Mouse (Mus musculus) forebrain, postnatal 0 days (tissue): ENCODE data around the gene Vps13d. TPM values are rescaled to one million over a fixed set of nuclear protein-coding genes. Genes with fewer than 3 reads are reported as not detected.

Source experiments
- ATAC-seq: fragments of 200-750 bp; cut with Nextera tagmentation; 2 replicates; pipeline ENCODE4 v1.8.0; 2017; ENCODE audit warnings: mild to moderate bottlenecking, moderate library complexity
- DNase-seq: peaks from one replicate; pipeline ENCODE4 v3.0.0-alpha.2; 2015
- H3K27ac ChIP-seq: fragments of 300-500 bp; sonication (generic); 2 replicates; pipeline ENCODE4 v1.5.1; 2014; ENCODE audit warnings: low read depth, mild to moderate bottlenecking, antibody characterized with exemption, low read length, moderate library complexity, mixed read lengths
- H3K27me3 ChIP-seq: fragments of 300-500 bp; sonication (generic); 2 replicates; pipeline ENCODE4 v1.6.1; 2014; ENCODE audit warnings: mild to moderate bottlenecking, low read length, mixed read lengths; ENCODE audit not compliant: insufficient read depth
- H3K36me3 ChIP-seq: fragments of 300-500 bp; sonication (generic); 2 replicates; pipeline ENCODE4 v1.6.1; 2014; ENCODE audit warnings: mild to moderate bottlenecking, moderate library complexity; ENCODE audit not compliant: insufficient read depth
- H3K4me1 ChIP-seq: fragments of 300-500 bp; sonication (generic); 2 replicates; pipeline ENCODE4 v1.6.1; 2014; ENCODE audit warnings: antibody characterized with exemption; ENCODE audit not compliant: insufficient read depth
- H3K4me2 ChIP-seq: fragments of 300-500 bp; sonication (generic); 2 replicates; pipeline ENCODE4 v1.6.1; 2014; ENCODE audit warnings: low read depth, mild to moderate bottlenecking, moderate library complexity
- H3K4me3 ChIP-seq: fragments of 300-500 bp; sonication (generic); 2 replicates; pipeline ENCODE4 v1.5.1; 2014; ENCODE audit warnings: low read depth, low read length, mixed read lengths
- H3K9ac ChIP-seq: fragments of 300-500 bp; sonication (generic); 2 replicates; pipeline ENCODE4 v1.6.1; 2014; ENCODE audit warnings: mild to moderate bottlenecking
- H3K9me3 ChIP-seq: fragments of 300-500 bp; sonication (generic); 2 replicates; pipeline ENCODE4 v1.6.1; 2016; ENCODE audit warnings: low read length
- CTCF ChIP-seq: sonication (generic); IDR thresholded peaks from 2 replicates; pipeline ENCODE4 v1.5.1; 2016; ENCODE audit warnings: antibody characterized with exemption, control low read depth, low read depth
- WGBS: fragments of 180-500 bp; shearing (Covaris S2); extraction: QIAGEN DNeasy Blood & Tissue Kit; methylation state at CpG from one replicate; pipeline ENCODE4 v1.1.7; 2014; 5-methylcytosine and 5-hydroxymethylcytosine counted together
- polyA plus RNA-seq: library from polyadenylated mRNA; unstranded; fragments of >200 nt; fragmentation: Nextera tagmentation; extraction: Ambion mirVana; gene quantifications from 2 replicates; pipeline ENCODE4 v1.2.1, GENCODE M21; 2015
- total RNA-seq: library from RNA; depleted of rRNA; stranded (reverse); fragments of >200 nt; gene quantifications from 2 replicates; pipeline ENCODE4 v1.2.3, GENCODE M21; 2014

Vps13d gene
- total and polyA plus RNA-seq, 2 experiments from 2014 or later: 6.4 to 30.8 TPM

GRCm38 (mm10) chr4:145231732-145232131 is 36.9 kb upstream of the Vps13d start:
- no peak overlapping the region for H3K27ac ChIP-seq
- H3K9ac ChIP-seq: no peak overlapping the region
- H3K27me3 ChIP-seq: no peaks in the 10 kb centered on the region
- H3K36me3 ChIP-seq: no peaks in the 10 kb centered on the region
- H3K4me1 ChIP-seq: no peaks in the 10 kb centered on the region
- no peaks in the 10 kb centered on the region for H3K9me3 ChIP-seq
- TF ChIP-seq CTCF: no peak
- no peak overlapping the region for H3K4me3 ChIP-seq
- no peak overlapping the region for H3K4me2 ChIP-seq
- ATAC-seq (no peak), DNase-seq (no peak)
- 91% methylated on average over 5 of the region's 5 CpGs for WGBS

DNA sequence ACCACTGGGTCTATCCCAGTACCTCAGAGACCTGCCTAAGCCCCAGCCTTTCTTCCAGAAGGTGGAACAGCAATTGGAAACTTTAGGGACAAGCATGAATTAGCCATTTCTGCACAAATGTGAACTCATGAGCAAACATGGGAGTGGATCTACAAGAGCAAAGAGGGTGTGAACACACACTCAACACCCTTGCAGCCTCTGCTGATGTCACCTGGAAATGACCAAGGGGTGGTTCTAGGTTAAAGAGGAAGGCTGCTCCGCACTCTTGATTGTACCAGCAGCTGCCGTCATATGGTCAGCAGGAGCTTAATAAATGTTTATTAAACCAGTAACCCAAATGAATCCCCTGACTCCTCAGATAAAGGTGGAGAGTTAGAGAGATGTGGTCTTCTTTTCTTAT is 35.8 kb upstream of the Vps13d start:
- DNase-seq (no peak), ATAC-seq (no peak)
- WGBS: 97% methylated on average over 2 of the region's 2 CpGs

GRCm38 (mm10) chr4:145229524-145230163 is 34.8 kb upstream of the Vps13d start:
- H3K4me1 ChIP-seq: no peaks in the 10 kb centered on the region
- no peaks in the 10 kb centered on the region for H3K36me3 ChIP-seq
- 90% methylated on average over 5 of the region's 5 CpGs for WGBS
- no peak for TF ChIP-seq CTCF
- no peaks in the 10 kb centered on the region for H3K27me3 ChIP-seq
- H3K27ac ChIP-seq: no peak overlapping the region
- DNase-seq: no peak
- ATAC-seq: no peak
- no peak overlapping the region for H3K4me3 ChIP-seq
- no peak overlapping the region for H3K9ac ChIP-seq
- H3K4me2 ChIP-seq: no peak overlapping the region
- H3K9me3 ChIP-seq: no peaks in the 10 kb centered on the region

More for the DNA sequence above, 35.8 kb upstream of the Vps13d start:
- Histone ChIP-seq H3K36me3 (no peaks in the 10 kb centered on the region), H3K27ac (no peak overlapping the region), H3K27me3 (no peaks in the 10 kb centered on the region), H3K9me3 (no peaks in the 10 kb centered on the region), H3K4me3 (no peak overlapping the region), H3K4me1 (no peaks in the 10 kb centered on the region), H3K9ac (no peak overlapping the region), H3K4me2 (no peak overlapping the region)
- no peak for TF ChIP-seq CTCF

DNA sequence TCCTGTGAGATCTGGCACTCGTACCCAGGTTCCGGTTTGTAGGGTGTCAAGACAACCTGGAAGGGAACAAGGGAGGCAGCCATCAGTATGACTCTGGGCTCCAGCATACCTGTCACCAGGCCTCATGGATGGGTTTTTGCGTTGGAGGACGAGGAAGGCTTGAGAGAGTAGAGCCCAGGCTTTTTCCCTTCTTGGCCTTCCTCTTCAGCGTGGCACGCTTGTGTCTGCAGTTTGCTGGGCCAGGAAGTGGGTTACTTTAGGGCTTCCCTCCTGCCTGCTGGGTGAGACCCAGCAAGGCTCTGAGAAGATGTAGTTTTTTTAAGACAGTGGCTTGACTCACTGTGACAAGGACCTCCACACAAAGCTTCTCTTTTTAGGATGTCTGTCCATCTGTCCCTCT is 34.2 kb upstream of the Vps13d start:
- no peak overlapping the region for H3K9ac ChIP-seq
- no peak overlapping the region for H3K27ac ChIP-seq
- no peak for ATAC-seq
- no peak for DNase-seq
- 92% methylated on average over 6 of the region's 6 CpGs for WGBS
- no peaks in the 10 kb centered on the region for H3K36me3 ChIP-seq
- TF ChIP-seq CTCF: no peak
- no peaks in the 10 kb centered on the region for H3K9me3 ChIP-seq
- H3K4me1 ChIP-seq: no peaks in the 10 kb centered on the region
- H3K4me3 ChIP-seq: no peak overlapping the region
- H3K4me2 ChIP-seq: no peak overlapping the region
- no peaks in the 10 kb centered on the region for H3K27me3 ChIP-seq

- WGBS: 95% methylated on average over 4 of the region's 4 CpGs
- Histone ChIP-seq H3K4me1 (no peaks in the 10 kb centered on the region), H3K9ac (no peak overlapping the region), H3K27ac (no peak overlapping the region), H3K4me3 (no peak overlapping the region), H3K9me3 (no peaks in the 10 kb centered on the region), H3K27me3 (no peaks in the 10 kb centered on the region), H3K4me2 (no peak overlapping the region), H3K36me3 (no peaks in the 10 kb centered on the region)
- ATAC-seq (no peak), DNase-seq (no peak)
- no peak for TF ChIP-seq CTCF
These were observed 29.8 kb upstream of the Vps13d start for GRCm38 (mm10) chr4:145224613-145225012.

DNA sequence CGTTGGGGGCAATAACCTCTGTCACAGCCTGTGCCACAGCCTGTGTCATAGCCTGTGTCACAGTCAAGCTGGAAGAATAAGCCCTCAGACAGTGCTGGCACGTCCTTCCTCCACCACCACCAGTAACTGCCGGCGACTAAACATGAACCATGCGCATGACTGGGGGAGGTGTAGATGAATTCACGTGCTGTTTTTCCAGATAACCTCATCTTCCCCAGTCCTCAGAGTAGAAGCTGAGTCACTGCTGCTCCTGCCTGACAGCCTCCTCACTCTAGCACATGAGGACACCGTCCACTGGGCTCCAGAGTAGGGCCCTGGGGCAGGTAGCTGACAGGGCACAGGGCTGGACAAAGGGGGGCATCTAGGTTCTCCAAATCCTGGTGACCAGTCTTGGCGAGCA is 27.3 kb upstream of the Vps13d start:
- H3K27me3 ChIP-seq: no peaks in the 10 kb centered on the region
- 86% methylated on average over 8 of the region's 8 CpGs for WGBS
- H3K4me1 ChIP-seq: no peaks in the 10 kb centered on the region
- no peak overlapping the region for H3K4me2 ChIP-seq
- H3K9me3 ChIP-seq: no peaks in the 10 kb centered on the region
- H3K27ac ChIP-seq: no peak overlapping the region
- H3K4me3 ChIP-seq: no peak overlapping the region
- no peak for TF ChIP-seq CTCF
- DNase-seq (no peak), ATAC-seq (peak; percentile 34; the same call in 1 of the 2 replicates)
- H3K36me3 ChIP-seq: no peaks in the 10 kb centered on the region
- H3K9ac ChIP-seq: no peak overlapping the region

- Histone ChIP-seq H3K4me3 (no peak overlapping the region), H3K4me1 (no peaks in the 10 kb centered on the region), H3K4me2 (no peak overlapping the region), H3K27ac (no peak overlapping the region), H3K9ac (no peak overlapping the region), H3K36me3 (no peaks in the 10 kb centered on the region), H3K27me3 (no peaks in the 10 kb centered on the region), H3K9me3 (no peaks in the 10 kb centered on the region)
- TF ChIP-seq CTCF: no peak
- ATAC-seq: no peak
- 74% methylated on average over 2 of the region's 2 CpGs for WGBS
- DNase-seq: no peak
These were observed 26.6 kb upstream of the Vps13d start for GRCm38 (mm10) chr4:145221379-145221778.
